Mouse (Mus musculus) midbrain, postnatal 0 days (tissue): ENCODE data around the gene 1700025G04Rik. TPM values are rescaled to one million over a fixed set of nuclear protein-coding genes. Genes with fewer than 3 reads are reported as not detected.
A peak's percentile ranks its signal among the peaks of the same experiment; 100 is the strongest.

Experiments used
- ATAC-seq: fragments of 200-750 bp; cut with Nextera tagmentation; 2 replicates; pipeline ENCODE4 v1.8.0; 2017; ENCODE audit warnings: moderate number of reproducible peaks, mild to moderate bottlenecking, moderate TSS enrichment, moderate library complexity; ENCODE audit not compliant: low FRiP score
- DNase-seq: peaks from one replicate; pipeline ENCODE4 v3.0.0-alpha.2; 2015; ENCODE audit warnings: low spot score
- H3K27ac ChIP-seq: fragments of 300-500 bp; sonication (generic); 2 replicates; pipeline ENCODE4 v1.5.1; 2014; ENCODE audit warnings: low read depth, mild to moderate bottlenecking, low read length, mixed read lengths
- H3K27me3 ChIP-seq: fragments of 300-500 bp; sonication (generic); 2 replicates; pipeline ENCODE4 v1.6.1; 2014; ENCODE audit warnings: low read length, control low read depth, mixed read lengths; ENCODE audit not compliant: insufficient read depth
- H3K36me3 ChIP-seq: fragments of 300-500 bp; sonication (generic); 2 replicates; pipeline ENCODE4 v1.6.1; 2014; ENCODE audit warnings: low read length, control low read depth, mixed read lengths; ENCODE audit not compliant: insufficient read depth
- H3K4me1 ChIP-seq: fragments of 300-500 bp; sonication (generic); 2 replicates; pipeline ENCODE4 v1.6.1; 2014; ENCODE audit warnings: mild to moderate bottlenecking, control low read depth, antibody characterized with exemption, low read length, mixed read lengths; ENCODE audit not compliant: insufficient read depth
- H3K4me2 ChIP-seq: fragments of 300-500 bp; sonication (generic); 2 replicates; pipeline ENCODE4 v1.6.1; 2014; ENCODE audit warnings: low read depth, mild to moderate bottlenecking, low read length, mixed read lengths; ENCODE audit not compliant: poor library complexity, severe bottlenecking
- H3K4me3 ChIP-seq: fragments of 300-500 bp; sonication (generic); 2 replicates; pipeline ENCODE4 v1.5.1; 2014; ENCODE audit warnings: low read depth, mild to moderate bottlenecking, low read length, moderate library complexity
- H3K9ac ChIP-seq: fragments of 300-500 bp; sonication (generic); replicated peaks from 2 replicates; pipeline ENCODE4 v1.6.1; 2014; ENCODE audit warnings: mild to moderate bottlenecking, low read length, moderate library complexity, mixed read lengths; ENCODE audit not compliant: poor library complexity, severe bottlenecking
- H3K9me3 ChIP-seq: fragments of 300-500 bp; sonication (generic); 2 replicates; pipeline ENCODE4 v1.6.1; 2016; ENCODE audit warnings: low read length, control low read depth
- CTCF ChIP-seq: IDR thresholded peaks from 2 replicates; pipeline ENCODE4 v1.5.1; 2016; ENCODE audit warnings: antibody characterized with exemption, mild to moderate bottlenecking
- WGBS: fragments of 180-500 bp; shearing (Covaris S2); extraction: QIAGEN DNeasy Blood & Tissue Kit; methylation state at CpG from one replicate; pipeline ENCODE4 v1.1.7; 2014; 5-methylcytosine and 5-hydroxymethylcytosine counted together
- polyA plus RNA-seq: library from polyadenylated mRNA; unstranded; fragments of >200 nt; fragmentation: Nextera tagmentation; extraction: Ambion mirVana; gene quantifications from 2 replicates; pipeline ENCODE4 v1.2.1, GENCODE M21; 2015
- total RNA-seq: library from RNA; depleted of rRNA; stranded (reverse); fragments of >200 nt; gene quantifications from 2 replicates; pipeline ENCODE4 v1.2.3, GENCODE M21; 2014

1700025G04Rik gene
- total and polyA plus RNA-seq, 2 experiments from 2014 or later, result 22.6 to 24.0 TPM

DNA sequence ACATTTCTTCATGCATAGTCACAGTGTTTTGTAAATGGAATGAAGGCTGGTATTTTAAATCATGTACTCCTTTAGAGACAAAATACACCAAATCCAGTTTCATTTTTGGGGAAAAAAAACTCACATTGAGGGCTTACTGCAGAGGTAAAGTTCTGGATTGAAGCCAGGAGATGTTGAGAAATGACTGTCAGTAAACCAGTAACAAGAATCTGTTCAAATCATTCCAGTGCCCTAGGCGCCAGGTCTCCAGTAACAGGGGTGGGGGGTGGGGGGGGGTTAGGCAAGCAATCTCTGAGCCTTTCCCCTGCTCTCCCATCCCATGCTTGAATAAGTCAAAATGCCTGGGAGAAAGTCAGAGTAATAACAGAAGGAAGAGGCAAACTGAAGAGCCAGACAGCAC, 234.4 kb downstream of the 1700025G04Rik start:
- Histone ChIP-seq H3K36me3 (no peaks in the 10 kb centered on the region), H3K4me2 (no peak overlapping the region), H3K27ac (no peak overlapping the region), H3K4me3 (no peak overlapping the region), H3K9ac (no peak overlapping the region), H3K4me1 (no peaks in the 10 kb centered on the region), H3K9me3 (no peaks in the 10 kb centered on the region), H3K27me3 (no peaks in the 10 kb centered on the region)
- ATAC-seq (no peak), DNase-seq (no peak)
- no peak for TF ChIP-seq CTCF
- WGBS, result 72% methylated on average over 1 of the region's 1 CpGs

DNA sequence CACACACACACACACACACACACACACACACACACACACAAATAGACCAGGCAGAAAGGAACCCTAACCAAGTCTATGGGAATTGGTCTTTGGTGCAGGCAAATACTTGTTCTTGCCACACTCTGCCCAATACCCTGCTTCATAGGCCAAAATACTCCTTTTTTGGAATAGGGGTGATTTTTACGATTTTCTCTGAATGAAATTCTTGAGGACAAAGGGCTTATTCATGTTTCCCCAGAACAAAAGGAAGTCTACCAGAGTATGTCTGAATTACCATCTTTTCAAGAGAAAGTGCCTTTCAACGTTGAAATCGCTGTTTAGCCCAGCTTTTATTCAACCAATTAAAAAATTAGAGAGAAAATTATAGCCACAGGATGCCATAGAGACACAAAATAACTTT, 237.9 kb downstream of the 1700025G04Rik start:
- Histone ChIP-seq H3K36me3 (no peaks in the 10 kb centered on the region), H3K27ac (no peak overlapping the region), H3K4me2 (no peak overlapping the region), H3K9me3 (no peaks in the 10 kb centered on the region), H3K27me3 (no peaks in the 10 kb centered on the region), H3K4me1 (no peaks in the 10 kb centered on the region), H3K9ac (no peak overlapping the region), H3K4me3 (no peak overlapping the region)
- 26% methylated on average over 3 of the region's 3 CpGs for WGBS
- DNase-seq (no peak), ATAC-seq (no peak)
- TF ChIP-seq CTCF, result no peak

DNA sequence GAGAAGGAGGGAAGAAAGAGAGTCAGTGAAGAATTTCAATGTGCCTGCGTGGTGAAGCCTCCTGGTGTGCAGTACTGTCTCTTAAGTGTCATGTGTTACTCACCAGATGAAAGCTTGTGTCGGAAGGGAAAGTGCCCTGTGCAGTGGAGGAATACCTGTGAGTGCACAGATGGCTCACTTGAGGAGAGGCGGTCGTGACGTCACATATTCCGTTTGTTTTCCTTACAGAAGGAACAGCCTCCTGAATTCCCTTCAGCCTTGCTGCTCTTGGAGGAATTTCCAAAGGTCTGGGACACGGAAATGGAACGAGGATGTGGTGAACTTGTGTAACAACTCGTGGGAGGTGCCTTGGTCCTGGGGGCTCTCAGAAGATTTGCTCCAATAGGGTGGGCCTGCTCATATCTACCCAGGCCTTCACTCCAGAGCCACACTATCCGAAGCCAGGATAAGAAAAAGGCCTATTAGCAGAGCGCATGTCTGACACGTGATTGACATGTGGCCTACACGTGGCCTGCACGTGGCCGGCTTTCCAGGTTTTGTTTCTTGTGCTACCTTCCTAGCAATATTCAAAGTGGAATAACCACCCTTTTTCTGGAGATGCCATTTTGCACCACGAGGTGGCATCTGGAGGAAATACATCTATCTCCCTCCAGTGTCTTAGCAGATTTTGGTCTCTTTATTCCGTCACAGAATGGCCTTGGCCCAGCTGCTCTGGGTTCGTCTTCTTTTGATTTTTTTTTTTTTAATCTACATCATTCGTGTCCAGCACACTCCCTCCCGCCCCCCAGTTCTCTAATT, 238.7 kb downstream of the 1700025G04Rik start:
- Histone ChIP-seq H3K9me3 (no peaks in the 10 kb centered on the region), H3K27me3 (no peaks in the 10 kb centered on the region), H3K4me1 (no peaks in the 10 kb centered on the region), H3K4me2 (no peak overlapping the region), H3K36me3 (no peaks in the 10 kb centered on the region), H3K4me3 (no peak overlapping the region), H3K9ac (no peak overlapping the region), H3K27ac (no peak overlapping the region)
- DNase-seq (peak; percentile 30), ATAC-seq (no peak)
- WGBS, result 82% methylated on average over 20 of the region's 20 CpGs
- peak; percentile 66 for TF ChIP-seq CTCF

DNA sequence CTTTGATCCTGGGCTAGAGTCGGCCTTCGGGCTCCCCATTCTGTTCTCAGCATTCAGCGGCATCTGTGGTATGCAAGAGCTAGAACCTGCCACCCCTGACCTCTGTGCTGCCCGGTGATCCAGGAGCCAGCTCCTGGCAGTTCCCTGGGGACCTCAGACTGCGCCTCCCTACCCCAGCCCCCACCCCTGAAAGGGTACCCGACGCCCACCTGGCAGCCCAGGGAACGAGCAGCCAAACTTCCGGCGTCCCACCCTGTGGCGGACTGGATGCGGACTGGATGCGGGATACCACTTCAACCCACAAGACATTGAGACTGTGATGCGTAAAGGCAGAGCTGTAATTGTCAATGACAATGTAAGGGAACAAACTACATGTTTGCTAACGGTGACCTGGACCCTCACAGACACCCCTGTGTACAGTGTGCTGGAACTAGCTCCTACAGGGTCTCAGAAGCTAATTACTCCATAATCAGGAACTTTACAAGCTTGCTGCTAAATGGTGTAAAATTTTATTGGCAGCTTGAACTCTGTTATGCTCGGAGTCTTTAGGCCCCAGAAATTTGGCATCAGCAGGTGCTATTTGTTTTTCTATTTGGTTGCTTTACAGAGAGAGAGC, 239.8 kb downstream of the 1700025G04Rik start:
- H3K9me3 ChIP-seq, result no peaks in the 10 kb centered on the region
- H3K4me3 ChIP-seq, result no peak overlapping the region
- ATAC-seq, result no peak
- H3K27me3 ChIP-seq, result no peaks in the 10 kb centered on the region
- WGBS, result 88% methylated on average over 16 of the region's 16 CpGs
- no peak for DNase-seq
- TF ChIP-seq CTCF, result no peak
- no peak overlapping the region for H3K27ac ChIP-seq
- no peak overlapping the region for H3K4me2 ChIP-seq
- H3K4me1 ChIP-seq, result no peaks in the 10 kb centered on the region
- no peaks in the 10 kb centered on the region for H3K36me3 ChIP-seq
- H3K9ac ChIP-seq, result no peak overlapping the region

DNA sequence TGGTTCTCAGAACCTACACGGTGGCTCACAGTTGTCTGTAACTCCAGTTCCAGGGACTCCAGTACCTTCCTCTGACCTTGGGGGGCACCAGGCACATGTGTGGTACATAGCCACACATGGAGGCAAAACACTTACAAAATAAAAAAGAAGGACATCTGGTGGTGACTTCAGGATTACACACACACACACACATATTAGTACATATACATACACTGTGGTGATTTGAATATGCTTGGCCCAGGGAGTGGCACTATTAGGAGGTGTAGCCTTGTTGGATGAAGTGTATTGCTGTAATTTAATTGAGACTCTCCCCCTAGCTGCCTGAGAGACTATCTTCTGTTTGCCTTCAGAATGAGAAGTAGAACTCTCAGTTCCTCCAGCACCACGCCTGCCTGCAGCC, 241.6 kb downstream of the 1700025G04Rik start:
- WGBS, result 92% methylated on average over 2 of the region's 2 CpGs
- TF ChIP-seq CTCF, result no peak
- H3K9ac ChIP-seq, result no peak overlapping the region
- H3K27me3 ChIP-seq, result no peaks in the 10 kb centered on the region
- no peak overlapping the region for H3K4me3 ChIP-seq
- H3K27ac ChIP-seq, result no peak overlapping the region
- H3K9me3 ChIP-seq, result no peaks in the 10 kb centered on the region
- H3K4me1 ChIP-seq, result no peaks in the 10 kb centered on the region
- ATAC-seq (no peak), DNase-seq (no peak)
- no peak overlapping the region for H3K4me2 ChIP-seq
- no peaks in the 10 kb centered on the region for H3K36me3 ChIP-seq
